Mouse (Mus musculus) embryonic facial prominence, embryonic 14.5 days (tissue): ENCODE data around the gene Ccdc57. TPM values are rescaled to one million over a fixed set of nuclear protein-coding genes. Genes with fewer than 3 reads are reported as not detected.

Experiments
- ATAC-seq: fragments of 200-750 bp; cut with Nextera tagmentation; 2 replicates; pipeline ENCODE4 v1.8.0; 2017; ENCODE audit warnings: low read depth, moderate number of reproducible peaks, moderate TSS enrichment
- DNase-seq: peaks from one replicate; pipeline ENCODE4 v3.0.0-alpha.2; 2015; ENCODE audit warnings: low spot score
- H3K27ac ChIP-seq: fragments of 300-500 bp; sonication (generic); replicated peaks from 2 replicates; pipeline ENCODE4 v1.5.1; 2014; ENCODE audit warnings: low read depth, mild to moderate bottlenecking, low read length, moderate library complexity
- H3K27me3 ChIP-seq: fragments of 300-500 bp; sonication (generic); replicated peaks from 2 replicates; pipeline ENCODE4 v1.6.1; 2014; ENCODE audit warnings: low read length; ENCODE audit not compliant: control insufficient read depth, insufficient read depth
- H3K36me3 ChIP-seq: fragments of 300-500 bp; sonication (generic); 2 replicates; pipeline ENCODE4 v1.6.1; 2014; ENCODE audit warnings: low read length, mixed read lengths; ENCODE audit not compliant: control insufficient read depth, insufficient read depth
- H3K4me1 ChIP-seq: fragments of 300-500 bp; sonication (generic); 2 replicates; pipeline ENCODE4 v1.6.1; 2014; ENCODE audit warnings: antibody characterized with exemption, low read length; ENCODE audit not compliant: control insufficient read depth, insufficient read depth
- H3K4me2 ChIP-seq: fragments of 300-500 bp; sonication (generic); 2 replicates; pipeline ENCODE4 v1.6.1; 2014; ENCODE audit warnings: low read depth, mild to moderate bottlenecking, low read length, moderate library complexity, mixed read lengths
- H3K4me3 ChIP-seq: fragments of 300-500 bp; sonication (generic); 2 replicates; pipeline ENCODE4 v1.5.1; 2014; ENCODE audit warnings: low read depth, mild to moderate bottlenecking, low read length
- H3K9ac ChIP-seq: fragments of 300-500 bp; sonication (generic); 2 replicates; pipeline ENCODE4 v1.6.1; 2014; ENCODE audit warnings: low read depth, mild to moderate bottlenecking, low read length, moderate library complexity, mixed read lengths
- H3K9me3 ChIP-seq: fragments of 300-500 bp; sonication (generic); 2 replicates; pipeline ENCODE4 v1.6.1; 2016; ENCODE audit warnings: low read length; ENCODE audit not compliant: control insufficient read depth
- WGBS: fragments of 180-500 bp; shearing (Covaris S2); extraction: QIAGEN DNeasy Blood & Tissue Kit; methylation state at CpG from one replicate; pipeline ENCODE4 v1.1.7; 2014; 5-methylcytosine and 5-hydroxymethylcytosine counted together
- polyA plus RNA-seq: library from polyadenylated mRNA; unstranded; fragments of >200 nt; fragmentation: Nextera tagmentation; extraction: Ambion mirVana; gene quantifications from 2 replicates; pipeline ENCODE4 v1.2.1, GENCODE M21; 2014

Ccdc57 gene
- polyA plus RNA-seq, 1 experiment from 2014 or later, result 4.6 TPM

DNA sequence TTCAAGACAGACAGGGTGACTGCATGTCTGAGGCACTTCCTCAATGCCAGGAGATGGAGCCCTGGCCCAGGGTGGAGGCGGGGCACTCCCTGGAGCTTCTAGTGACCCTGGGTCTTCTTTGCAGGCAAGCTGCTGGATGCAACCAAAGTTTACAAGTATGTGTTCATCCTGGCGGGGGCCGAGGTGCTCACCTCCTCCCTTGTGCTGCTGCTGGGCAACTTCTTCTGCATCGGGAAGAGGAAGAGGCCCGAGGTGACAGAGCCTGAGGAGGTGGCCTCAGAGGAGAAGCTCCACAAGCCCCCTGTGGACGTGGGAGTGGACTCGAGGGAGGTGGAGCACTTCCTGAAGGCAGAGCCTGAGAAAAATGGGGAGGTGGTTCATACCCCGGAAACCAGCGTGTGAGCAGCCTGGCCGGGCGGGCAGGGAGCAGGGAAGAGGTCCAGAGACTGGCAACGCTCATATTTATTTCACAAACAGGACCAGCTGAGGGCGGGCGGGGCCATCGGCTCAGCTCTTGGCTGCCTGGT lies 25.1 kb upstream of the Ccdc57 start:
- Histone ChIP-seq H3K9me3 (no peaks in the 10 kb centered on the region), H3K36me3 (peaks cover 78% of the 10 kb centered on the region), H3K4me3 (no peak overlapping the region), H3K4me2 (no peak overlapping the region), H3K27ac (no peak overlapping the region), H3K4me1 (no peaks in the 10 kb centered on the region), H3K9ac (no peak overlapping the region), H3K27me3 (no peaks in the 10 kb centered on the region)
- 74% methylated on average over 15 of the region's 15 CpGs for WGBS
- no peak for ATAC-seq
- DNase-seq, result no peak

DNA sequence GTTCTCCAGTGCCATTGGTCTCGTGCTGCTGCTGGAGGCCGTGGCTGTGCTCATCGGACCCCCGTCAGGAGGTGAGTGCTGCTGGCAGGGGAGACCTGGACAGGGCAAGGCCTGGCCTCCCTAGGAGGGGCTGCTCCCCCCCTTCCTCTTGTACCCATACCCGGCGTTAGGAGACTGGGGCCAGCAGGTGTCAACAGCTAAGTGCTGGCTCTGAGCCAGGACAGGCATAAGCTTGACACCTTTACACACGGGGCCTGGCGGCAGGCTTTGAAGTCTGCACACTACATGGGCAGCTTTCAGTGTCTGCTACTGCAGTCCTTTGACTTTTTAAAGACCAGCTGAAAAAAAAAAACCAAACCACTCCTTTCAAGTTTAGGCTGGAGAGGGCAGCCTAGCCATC lies 24.4 kb upstream of the Ccdc57 start:
- 73% methylated on average over 8 of the region's 8 CpGs for WGBS
- no peaks in the 10 kb centered on the region for H3K9me3 ChIP-seq
- peaks cover 2% of the 10 kb centered on the region; the same call in 1 of the 2 replicates for H3K4me1 ChIP-seq
- ATAC-seq (no peak), DNase-seq (no peak)
- no peaks in the 10 kb centered on the region for H3K27me3 ChIP-seq
- H3K4me3 ChIP-seq, result no peak overlapping the region
- no peak overlapping the region for H3K4me2 ChIP-seq
- peaks cover 71% of the 10 kb centered on the region for H3K36me3 ChIP-seq
- no peak overlapping the region for H3K9ac ChIP-seq
- H3K27ac ChIP-seq, result no peak overlapping the region

DNA sequence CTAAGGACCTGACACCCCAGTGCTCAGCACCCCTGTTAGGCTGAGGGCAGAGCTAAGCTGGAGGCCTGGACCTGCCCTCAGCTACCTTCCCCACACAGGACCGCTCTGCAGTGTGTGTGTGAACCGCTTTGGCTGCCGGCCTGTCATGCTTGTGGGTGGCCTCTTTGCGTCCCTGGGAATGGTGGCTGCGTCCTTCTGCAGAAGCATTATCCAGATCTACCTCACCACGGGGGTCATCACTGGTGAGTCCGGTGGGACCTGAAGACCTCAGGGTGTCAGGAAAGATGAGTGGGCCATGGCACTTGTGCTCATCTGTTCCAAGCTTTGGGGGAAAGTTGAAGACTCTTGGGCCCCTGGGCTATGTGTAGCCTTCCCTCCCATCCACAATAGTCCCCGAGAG lies 23.0 kb upstream of the Ccdc57 start:
- no peak overlapping the region for H3K4me3 ChIP-seq
- H3K4me1 ChIP-seq, result peaks cover 10% of the 10 kb centered on the region; the same call in 1 of the 2 replicates
- no peak overlapping the region for H3K27ac ChIP-seq
- DNase-seq (no peak), ATAC-seq (no peak)
- H3K36me3 ChIP-seq, result peaks cover 60% of the 10 kb centered on the region
- H3K4me2 ChIP-seq, result no peak overlapping the region
- no peaks in the 10 kb centered on the region for H3K27me3 ChIP-seq
- H3K9me3 ChIP-seq, result no peaks in the 10 kb centered on the region
- WGBS, result 90% methylated on average over 8 of the region's 8 CpGs
- no peak overlapping the region for H3K9ac ChIP-seq

GRCm38 (mm10) chr11:120954936-120955335 lies 22.3 kb upstream of the Ccdc57 start:
- no peaks in the 10 kb centered on the region for H3K9me3 ChIP-seq
- H3K36me3 ChIP-seq, result peaks cover 53% of the 10 kb centered on the region
- H3K4me1 ChIP-seq, result peaks cover 16% of the 10 kb centered on the region; the same call in 1 of the 2 replicates
- H3K9ac ChIP-seq, result no peak overlapping the region
- H3K4me3 ChIP-seq, result no peak overlapping the region
- 90% methylated on average over 5 of the region's 5 CpGs for WGBS
- no peak for DNase-seq
- no peak overlapping the region for H3K4me2 ChIP-seq
- ATAC-seq, result no peak
- H3K27me3 ChIP-seq, result 0 out of 2 replicates have a peak, but pooled peaks cover 5% of the 10 kb centered on the region
- no peak overlapping the region for H3K27ac ChIP-seq

DNA sequence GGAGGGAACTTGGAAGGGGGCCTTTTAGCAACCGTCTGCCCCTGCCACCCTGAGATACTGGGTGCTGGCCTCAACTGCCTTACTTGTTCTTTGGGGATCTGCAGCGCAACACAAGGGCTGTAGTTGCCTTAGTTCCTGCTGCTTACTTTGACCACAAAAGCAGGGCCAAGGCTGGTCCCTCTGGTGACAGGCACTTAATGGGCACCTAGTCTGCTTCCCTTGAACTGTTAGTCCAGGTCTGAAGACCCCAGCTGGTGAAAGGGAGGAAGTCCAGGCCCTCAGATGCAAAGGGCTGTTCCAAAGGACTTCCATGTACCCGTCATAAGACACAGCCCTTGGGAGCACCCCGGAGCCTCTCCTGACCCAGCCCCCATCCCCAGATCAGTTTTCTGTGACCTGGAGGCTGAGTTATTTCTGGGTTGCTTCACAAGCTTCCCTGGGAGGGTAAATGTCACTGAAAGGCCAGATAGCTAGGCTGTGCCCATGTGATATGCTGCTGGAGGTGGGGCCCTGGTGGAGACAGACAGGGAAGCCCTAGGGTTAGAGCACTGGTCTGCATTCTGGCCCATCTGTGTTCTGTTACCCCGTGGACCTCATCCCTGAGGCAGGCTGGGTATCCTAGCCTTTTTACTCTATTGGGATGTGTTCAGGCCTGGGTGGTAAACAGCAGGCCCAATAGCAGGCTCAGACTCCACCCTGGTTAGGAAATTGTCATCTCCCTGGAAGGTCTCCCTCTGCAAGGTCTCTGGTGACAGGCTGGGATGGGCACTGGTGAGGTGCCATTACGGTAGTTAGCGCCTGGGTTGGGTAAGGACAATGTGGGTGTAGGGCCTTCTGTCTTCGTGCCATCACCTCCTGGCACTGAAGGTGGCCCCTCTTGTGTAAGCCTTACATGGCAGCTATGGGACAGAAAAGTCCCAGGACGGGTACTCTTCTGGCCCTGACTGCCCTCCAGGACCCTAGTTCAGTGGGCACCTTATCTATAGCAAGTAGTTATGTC lies 19.4 kb upstream of the Ccdc57 start:
- H3K27ac ChIP-seq, result peak overlapping the region; percentile 31; the same call in 1 of the 2 replicates
- no peak for DNase-seq
- peak overlapping the region; percentile 53 for H3K4me3 ChIP-seq
- no peaks in the 10 kb centered on the region for H3K9me3 ChIP-seq
- no peak for ATAC-seq
- H3K27me3 ChIP-seq, result 0 out of 2 replicates have a peak, but pooled peaks cover 5% of the 10 kb centered on the region
- H3K4me2 ChIP-seq, result peak overlapping the region; percentile 65
- peaks cover 26% of the 10 kb centered on the region for H3K36me3 ChIP-seq
- H3K9ac ChIP-seq, result 0 out of 2 replicates have a peak overlapping the region, but pooled peaks have one; percentile 31
- H3K4me1 ChIP-seq, result peaks cover 20% of the 10 kb centered on the region; the same call in 1 of the 2 replicates
- WGBS, result 75% methylated on average over 9 of the region's 9 CpGs

DNA sequence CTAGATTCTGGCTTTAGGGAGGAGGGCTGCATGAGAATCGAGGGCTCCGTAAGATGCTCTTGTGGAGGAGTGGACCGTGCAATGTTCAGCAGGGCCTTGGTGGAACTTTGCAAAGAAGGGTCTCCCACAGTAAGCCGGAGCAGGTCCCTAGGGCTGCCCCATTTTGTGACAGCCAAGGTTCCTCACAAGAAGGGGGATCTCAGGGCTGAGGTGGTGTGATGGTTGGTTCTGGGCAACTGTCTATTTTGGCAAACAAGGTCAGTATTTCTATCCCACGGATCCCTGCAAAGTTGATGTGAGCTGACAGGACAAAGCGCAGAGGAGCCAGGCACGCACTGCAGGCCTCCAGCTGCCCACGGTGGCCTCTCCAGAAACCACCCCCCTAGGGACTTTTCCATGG lies 18.6 kb upstream of the Ccdc57 start:
- Histone ChIP-seq H3K27me3 (0 out of 2 replicates have a peak, but pooled peaks cover 5% of the 10 kb centered on the region), H3K4me1 (peaks cover 20% of the 10 kb centered on the region; the same call in 1 of the 2 replicates), H3K36me3 (peaks cover 18% of the 10 kb centered on the region; the same call in 1 of the 2 replicates), H3K4me3 (peak overlapping the region; percentile 53), H3K9me3 (no peaks in the 10 kb centered on the region), H3K27ac (peak overlapping the region; percentile 31), H3K4me2 (peak overlapping the region; percentile 65), H3K9ac (peak overlapping the region; percentile 65; the same call in 1 of the 2 replicates)
- no peak for ATAC-seq
- DNase-seq, result no peak
- WGBS, result 26% methylated on average over 8 of the region's 8 CpGs

DNA sequence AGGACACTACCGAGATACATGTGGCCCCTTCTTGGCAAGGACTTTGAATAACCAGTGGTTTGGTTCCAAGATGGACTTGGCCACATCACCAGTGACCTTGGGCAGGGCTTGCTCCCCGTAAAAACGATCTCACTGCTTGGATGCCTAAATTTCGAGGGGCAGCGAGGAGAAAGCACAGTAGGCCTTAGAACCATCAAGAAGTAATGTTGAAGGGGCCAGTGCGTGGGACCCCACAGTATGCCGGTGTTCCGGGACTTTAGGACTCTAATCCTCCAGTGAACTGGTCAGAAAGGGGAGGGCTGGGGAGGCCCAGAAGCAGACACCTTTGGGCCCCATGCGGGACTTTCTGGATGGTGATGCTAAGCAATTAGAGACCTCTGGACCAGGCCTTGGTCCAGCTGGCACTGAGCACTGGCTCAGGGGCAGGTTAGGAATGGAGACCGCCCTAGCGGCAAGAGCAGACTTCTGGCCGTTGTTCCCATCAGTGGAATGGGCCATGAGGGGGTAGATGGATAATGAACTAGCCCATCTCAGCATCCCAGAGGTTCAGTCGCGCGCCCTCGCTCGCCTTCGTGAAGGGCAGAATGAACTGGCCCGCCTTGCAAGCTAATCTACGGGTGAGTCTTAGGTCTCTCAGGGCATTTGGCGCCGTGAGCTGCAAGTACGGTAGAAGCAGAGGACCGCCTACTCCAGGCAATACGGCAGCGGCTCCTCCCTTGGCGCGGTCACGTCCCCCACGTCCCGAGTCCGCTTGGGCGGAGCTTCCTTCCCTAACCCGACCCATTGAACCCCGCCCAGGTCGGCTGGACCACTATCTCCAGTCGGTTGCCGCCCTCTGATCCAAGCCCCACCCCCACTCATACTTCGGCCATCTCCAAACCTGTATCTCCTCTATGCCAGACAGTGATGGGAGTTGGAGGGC lies 17.9 kb upstream of the Ccdc57 start:
- Histone ChIP-seq H3K27me3 (0 out of 2 replicates have a peak, but pooled peaks cover 5% of the 10 kb centered on the region), H3K27ac (peak overlapping the region; percentile 39), H3K36me3 (peaks cover 13% of the 10 kb centered on the region; the same call in 1 of the 2 replicates), H3K9ac (peak overlapping the region; percentile 65), H3K4me1 (peaks cover 20% of the 10 kb centered on the region; the same call in 1 of the 2 replicates), H3K4me3 (peak overlapping the region; percentile 53), H3K9me3 (no peaks in the 10 kb centered on the region), H3K4me2 (peak overlapping the region; percentile 65)
- ATAC-seq (peak; percentile 90), DNase-seq (peak; percentile 96)
- 2% methylated on average over 32 of the region's 39 CpGs for WGBS
